Mouse (Mus musculus): Measurements from ENCODE around the gene Adam10. TPM values are rescaled to one million over a fixed set of nuclear protein-coding genes. Genes with fewer than 3 reads are reported as not detected.

Gene Adam10
- total RNA-seq (2014; rRNA removed) (17.2 and 27.5 TPM in 2 replicates), polyA plus RNA-seq (2015; fragmentation: Nextera tagmentation; extraction: Ambion mirVana) (37.3 and 39.6 TPM in 2 replicates)

DNA sequence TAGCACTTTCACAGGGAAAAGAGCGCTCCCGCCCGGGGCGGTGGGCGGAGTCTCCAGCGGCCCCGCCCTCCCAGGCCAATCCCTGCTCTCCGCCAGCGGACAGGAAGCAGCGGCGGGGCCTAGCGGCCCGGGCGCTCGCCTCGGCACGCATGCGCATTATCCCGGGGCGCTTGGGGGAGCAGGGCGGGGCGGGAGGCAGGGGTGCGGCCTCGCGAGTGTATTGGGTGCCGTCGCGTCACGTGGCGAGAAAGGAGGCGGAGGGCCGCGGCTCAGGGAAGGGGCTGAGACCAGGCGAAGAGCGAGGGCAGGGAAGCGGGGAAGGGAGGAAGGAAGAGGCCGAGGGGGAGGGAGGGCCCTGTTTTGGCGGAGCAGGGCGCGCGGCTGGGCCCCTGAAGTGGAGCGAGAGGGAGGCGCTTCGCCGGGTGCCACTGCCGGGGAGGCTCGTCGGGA is at the start of gene Adam10:
Gene Adam10 (plus strand): TSS at position 316 of the 450 bp plus-strand sequence.
- under 1% methylated on average over 40 of the region's 48 CpGs for WGBS
- Histone ChIP-seq H3K9ac (replicated peaks; ENCODE audit: low read length, poor library complexity, severe bottlenecking) (peak within 1 kb of the TSS; percentile 75), H3K36me3 (ENCODE audit: insufficient read depth, low read length) (no peaks in the 10 kb centered on the region), H3K4me3 (ENCODE audit: low read depth, low read length) (peak within 1 kb of the TSS; percentile 61), H3K4me1 (ENCODE audit: insufficient read depth, low read length) (no peaks in the 10 kb centered on the region), H3K27ac (ENCODE audit: low read depth, low read length) (peak within 1 kb of the TSS; percentile 93), H3K9me3 (ENCODE audit: low read length) (no peaks in the 10 kb centered on the region), H3K4me2 (ENCODE audit: low read depth, low read length, poor library complexity, severe bottlenecking) (peak within 1 kb of the TSS; percentile 91), H3K27me3 (ENCODE audit: insufficient read depth, low read length) (no peaks in the 10 kb centered on the region)
- TF ChIP-seq CTCF (IDR thresholded peaks at IDR 0.05) = no peak
- ATAC-seq (ENCODE audit: low FRiP score) = peak; percentile 99
- peak; percentile 98 for DNase-seq (ENCODE audit: low spot score)

- no peak overlapping the region for H3K4me3 ChIP-seq (ENCODE audit: low read depth, low read length)
- 92% methylated on average over 2 of the region's 2 CpGs for WGBS
- H3K36me3 ChIP-seq (ENCODE audit: insufficient read depth, low read length) = no peaks in the 10 kb centered on the region
- no peak overlapping the region for H3K4me2 ChIP-seq (ENCODE audit: low read depth, low read length, poor library complexity, severe bottlenecking)
- H3K27me3 ChIP-seq (ENCODE audit: insufficient read depth, low read length) = no peaks in the 10 kb centered on the region
- no peaks in the 10 kb centered on the region for H3K4me1 ChIP-seq (ENCODE audit: insufficient read depth, low read length)
- no peak overlapping the region for H3K27ac ChIP-seq (ENCODE audit: low read depth, low read length)
- ATAC-seq (ENCODE audit: low FRiP score) (no peak), DNase-seq (ENCODE audit: low spot score) (no peak)
- TF ChIP-seq CTCF (IDR thresholded peaks at IDR 0.05) = no peak
- no peaks in the 10 kb centered on the region for H3K9me3 ChIP-seq (ENCODE audit: low read length)
- H3K9ac ChIP-seq (replicated peaks; ENCODE audit: low read length, poor library complexity, severe bottlenecking) = no peak overlapping the region
Observed at GRCm38 (mm10) chr9:70629711-70630110, 49.1 kb upstream of the Adam10 start.

DNA sequence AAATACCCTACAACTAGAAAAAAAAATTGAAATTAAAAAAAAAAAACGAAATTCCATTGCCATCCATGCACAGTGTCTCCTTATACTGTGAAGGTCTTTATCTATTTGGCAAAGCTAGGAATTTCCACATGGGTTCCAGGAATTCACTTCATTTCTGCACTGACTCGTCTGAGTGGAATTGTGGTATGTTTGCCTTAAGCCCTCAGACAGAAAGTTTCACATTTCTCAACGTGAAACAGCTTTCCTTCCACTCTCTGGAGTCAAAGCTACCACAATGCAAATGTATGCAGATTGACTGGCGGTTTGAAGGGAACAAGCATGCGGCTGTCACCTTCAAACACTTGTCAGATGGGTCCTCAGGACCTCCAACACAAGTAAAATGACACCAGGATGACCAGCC is 47.1 kb upstream of the Adam10 start:
- ATAC-seq (ENCODE audit: low FRiP score) (no peak), DNase-seq (ENCODE audit: low spot score) (no peak)
- Histone ChIP-seq H3K4me1 (ENCODE audit: insufficient read depth, low read length) (no peaks in the 10 kb centered on the region), H3K4me2 (ENCODE audit: low read depth, low read length, poor library complexity, severe bottlenecking) (no peak overlapping the region), H3K27me3 (ENCODE audit: insufficient read depth, low read length) (no peaks in the 10 kb centered on the region), H3K4me3 (ENCODE audit: low read depth, low read length) (no peak overlapping the region), H3K27ac (ENCODE audit: low read depth, low read length) (no peak overlapping the region), H3K36me3 (ENCODE audit: insufficient read depth, low read length) (no peaks in the 10 kb centered on the region), H3K9ac (replicated peaks; ENCODE audit: low read length, poor library complexity, severe bottlenecking) (no peak overlapping the region), H3K9me3 (ENCODE audit: low read length) (no peaks in the 10 kb centered on the region)
- WGBS = 32% methylated on average over 5 of the region's 5 CpGs
- TF ChIP-seq CTCF (IDR thresholded peaks at IDR 0.05) = no peak

DNA sequence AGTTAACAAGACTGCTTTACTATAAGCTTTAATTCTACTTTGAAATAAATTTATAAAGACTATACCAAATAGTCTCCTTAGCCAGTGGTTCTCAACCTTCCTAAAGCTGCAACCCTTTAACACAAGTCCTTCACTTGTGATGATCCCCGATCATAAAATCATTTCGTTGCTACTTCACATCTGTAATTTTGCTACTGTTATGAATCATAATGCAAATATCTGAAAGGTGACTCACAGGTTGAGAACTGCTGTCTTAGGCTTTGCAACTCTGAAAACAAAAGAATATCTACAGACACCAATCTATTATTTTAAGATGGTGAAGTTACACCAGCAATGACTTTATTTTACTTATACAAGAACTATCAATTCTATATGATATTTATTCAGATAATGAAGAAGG is 42.0 kb upstream of the Adam10 start:
- ATAC-seq (ENCODE audit: low FRiP score) (no peak), DNase-seq (ENCODE audit: low spot score) (no peak)
- WGBS = 90% methylated on average over 2 of the region's 2 CpGs
- TF ChIP-seq CTCF (IDR thresholded peaks at IDR 0.05) = no peak
- Histone ChIP-seq H3K27ac (ENCODE audit: low read depth, low read length) (no peak overlapping the region), H3K4me1 (ENCODE audit: insufficient read depth, low read length) (no peaks in the 10 kb centered on the region), H3K9me3 (ENCODE audit: low read length) (no peaks in the 10 kb centered on the region), H3K4me2 (ENCODE audit: low read depth, low read length, poor library complexity, severe bottlenecking) (no peak overlapping the region), H3K27me3 (ENCODE audit: insufficient read depth, low read length) (no peaks in the 10 kb centered on the region), H3K4me3 (ENCODE audit: low read depth, low read length) (no peak overlapping the region), H3K9ac (replicated peaks; ENCODE audit: low read length, poor library complexity, severe bottlenecking) (no peak overlapping the region), H3K36me3 (ENCODE audit: insufficient read depth, low read length) (no peaks in the 10 kb centered on the region)

- 95% methylated on average over 2 of the region's 2 CpGs for WGBS
- Histone ChIP-seq H3K4me2 (ENCODE audit: low read depth, low read length, poor library complexity, severe bottlenecking) (no peak overlapping the region), H3K4me1 (ENCODE audit: insufficient read depth, low read length) (peaks cover 9% of the 10 kb centered on the region; the same call in 1 of the 2 replicates), H3K9me3 (ENCODE audit: low read length) (no peaks in the 10 kb centered on the region), H3K27ac (ENCODE audit: low read depth, low read length) (no peak overlapping the region), H3K4me3 (ENCODE audit: low read depth, low read length) (no peak overlapping the region), H3K36me3 (ENCODE audit: insufficient read depth, low read length) (no peaks in the 10 kb centered on the region), H3K9ac (replicated peaks; ENCODE audit: low read length, poor library complexity, severe bottlenecking) (no peak overlapping the region), H3K27me3 (ENCODE audit: insufficient read depth, low read length) (no peaks in the 10 kb centered on the region)
- ATAC-seq (ENCODE audit: low FRiP score) = no peak
- no peak for TF ChIP-seq CTCF (IDR thresholded peaks at IDR 0.05)
- no peak for DNase-seq (ENCODE audit: low spot score)
Observed at GRCm38 (mm10) chr9:70650260-70650659, 28.5 kb upstream of the Adam10 start.

GRCm38 (mm10) chr9:70650994-70651393 is 27.8 kb upstream of the Adam10 start:
- TF ChIP-seq CTCF (IDR thresholded peaks at IDR 0.05) = no peak
- Histone ChIP-seq H3K9ac (replicated peaks; ENCODE audit: low read length, poor library complexity, severe bottlenecking) (no peak overlapping the region), H3K4me3 (ENCODE audit: low read depth, low read length) (no peak overlapping the region), H3K9me3 (ENCODE audit: low read length) (no peaks in the 10 kb centered on the region), H3K4me2 (ENCODE audit: low read depth, low read length, poor library complexity, severe bottlenecking) (no peak overlapping the region), H3K4me1 (ENCODE audit: insufficient read depth, low read length) (peaks cover 9% of the 10 kb centered on the region; the same call in 1 of the 2 replicates), H3K27ac (ENCODE audit: low read depth, low read length) (no peak overlapping the region), H3K36me3 (ENCODE audit: insufficient read depth, low read length) (no peaks in the 10 kb centered on the region), H3K27me3 (ENCODE audit: insufficient read depth, low read length) (no peaks in the 10 kb centered on the region)
- no peak for ATAC-seq (ENCODE audit: low FRiP score)
- WGBS = 97% methylated on average over 1 of the region's 1 CpGs
- DNase-seq (ENCODE audit: low spot score) = no peak

Measured in midbrain, postnatal 0 days (tissue).